Mouse (Mus musculus) mammary gland, adult 2 months (tissue): Measurements from ENCODE around the gene Irak4. TPM values are rescaled to one million over a fixed set of nuclear protein-coding genes. Genes with fewer than 3 reads are reported as not detected.

Experiments used
- polyA plus RNA-seq: library from polyadenylated mRNA; depleted of rRNA; stranded (reverse); fragments of >200 nt; gene quantifications from 2 replicates; pipeline ENCODE4 v1.2.3, GENCODE M21; 2012; ENCODE audit warnings: low replicate concordance; rRNA removed

Irak4 gene
- polyA plus RNA-seq: 9.7 and 10.9 TPM in 2 replicates

DNA sequence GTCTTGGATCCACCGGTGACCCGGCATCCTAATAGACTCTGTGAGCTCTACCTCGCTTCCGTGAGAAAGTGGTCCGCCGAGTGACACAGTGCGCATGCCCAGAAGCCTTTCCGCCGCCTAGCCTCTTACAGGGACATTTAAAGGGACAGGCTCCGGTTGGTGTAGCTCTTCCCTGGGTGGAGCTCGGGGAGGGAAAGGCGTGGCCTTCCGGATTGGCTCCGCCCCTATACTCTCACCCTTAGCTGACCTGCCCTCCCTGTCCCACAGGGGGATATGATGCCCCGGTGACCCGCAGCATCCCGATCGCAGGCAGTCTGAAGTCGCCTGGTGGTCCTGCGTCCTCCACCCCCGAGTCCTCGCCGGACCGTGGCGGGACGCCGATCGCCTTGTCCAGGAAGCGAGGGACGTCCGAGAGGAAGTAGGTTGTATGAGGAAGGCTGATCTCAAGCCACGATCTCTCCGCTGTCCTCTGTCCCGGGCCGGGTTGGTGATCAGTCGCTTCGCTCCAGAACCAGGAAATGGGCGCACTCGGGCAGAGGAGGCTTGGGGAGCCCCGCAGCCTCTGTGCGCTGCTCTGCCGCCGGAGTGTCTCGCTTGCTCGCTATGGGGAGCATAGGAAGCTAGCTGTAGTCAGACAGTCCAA is at the start of gene Irak4, which contains the start of gene Pus7l:
Gene Irak4 (plus strand): TSS at position 235 of the 643 bp plus-strand sequence.
Gene Pus7l (minus strand): TSS at position 139 of the 643 bp plus-strand sequence.

DNA sequence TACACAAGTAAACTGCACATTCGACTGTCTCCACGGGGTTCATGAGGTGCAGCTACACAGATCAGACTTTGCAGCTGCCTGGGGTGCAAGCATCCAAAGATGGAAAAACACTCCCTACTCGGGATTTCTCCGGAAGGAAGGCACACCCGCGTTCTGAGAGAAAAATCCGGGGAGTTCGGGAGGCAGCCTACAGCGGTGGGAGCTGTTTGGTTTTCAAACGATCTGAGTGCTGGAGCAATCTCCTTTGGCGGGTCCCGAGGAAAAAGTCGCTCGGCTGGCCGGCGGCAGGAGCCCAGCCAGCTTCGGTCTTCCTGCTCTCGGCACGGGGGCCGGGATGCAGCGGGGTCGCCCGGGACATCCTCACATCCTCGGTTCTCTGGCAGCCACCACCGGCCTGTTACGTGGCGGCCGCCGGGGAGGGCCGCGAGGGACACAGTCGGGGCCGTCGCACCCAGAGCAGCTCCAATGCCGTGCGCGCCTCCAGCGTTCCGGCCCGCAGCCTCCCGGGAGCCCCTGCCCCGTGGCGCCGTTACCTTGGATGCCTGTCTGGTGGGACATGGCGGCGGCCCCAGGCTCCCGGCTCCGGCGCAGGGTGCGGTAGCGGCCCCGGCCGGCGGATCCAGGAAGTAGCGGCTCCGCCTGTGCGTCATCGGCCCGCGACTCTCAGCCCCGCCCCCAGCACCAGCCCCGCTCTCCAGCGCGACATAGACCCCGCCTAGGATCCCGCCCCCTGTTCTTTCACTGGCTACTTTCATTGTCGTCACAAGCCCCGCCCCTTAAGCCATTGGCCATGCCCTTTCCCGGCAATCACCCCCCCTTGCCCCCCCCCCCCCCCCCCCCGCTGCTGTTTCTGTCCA is 46.0 kb downstream of the Irak4 start, which contains the start of gene Twf1:
Gene Twf1 (minus strand): TSS at position 671 of the 857 bp plus-strand sequence.

DNA sequence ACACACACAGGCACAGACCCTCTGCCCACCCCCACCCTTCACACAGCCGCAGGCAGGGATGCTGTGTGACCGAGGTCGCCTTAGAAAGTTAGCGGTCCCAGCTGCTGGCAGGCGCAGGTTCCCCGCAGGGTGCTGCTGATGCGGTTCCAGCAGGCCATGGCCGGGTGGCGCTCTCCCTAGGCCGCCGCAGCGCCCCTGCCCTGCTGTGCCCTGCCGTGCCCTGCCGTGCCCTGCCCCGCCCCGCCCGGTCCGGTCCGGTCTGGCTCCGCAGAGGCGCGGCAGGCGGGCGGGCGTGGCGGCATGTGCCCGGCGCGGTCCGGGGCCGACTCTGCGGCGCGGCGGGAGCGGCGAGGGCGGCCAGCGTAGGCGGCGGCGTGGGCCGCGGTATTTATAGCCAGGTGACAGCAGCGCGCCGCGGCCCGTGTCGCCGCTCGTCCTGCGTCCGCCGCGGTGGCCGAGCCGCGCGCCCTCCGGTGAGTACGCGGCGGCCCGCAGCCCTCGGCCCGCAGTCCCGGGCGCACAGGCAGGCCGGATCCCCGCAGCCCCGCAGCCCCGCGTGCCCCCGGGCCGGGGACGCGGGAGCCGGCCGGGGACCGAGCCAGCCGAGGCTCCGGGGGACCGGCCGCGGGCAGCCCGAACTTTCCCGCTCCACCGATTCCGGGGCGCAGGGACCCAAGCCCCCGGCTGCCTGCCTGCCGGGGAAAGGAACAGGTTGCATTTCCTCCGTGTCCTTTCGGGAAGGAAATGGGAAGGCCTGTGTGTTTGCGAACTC is 85.6 kb downstream of the Irak4 start, which contains the start of gene Tmem117:
Gene Tmem117 (plus strand): TSS at position 403 of the 772 bp plus-strand sequence.

Other genes starting within 250 kb of the Irak4 start
- 1.0 and 1.6 TPM in 2 replicates for gene Adamts20, start 78.2 kb upstream of the Irak4 start, polyA plus RNA-seq
- gene Pus7l, start 96 bp upstream of the Irak4 start, polyA plus RNA-seq: 3.3 and 4.2 TPM in 2 replicates
- gene Twf1, start 46.2 kb downstream of the Irak4 start, polyA plus RNA-seq: 22.9 and 41.6 TPM in 2 replicates
- 0.68 TPM in 1 of 2 replicates, not detected in the other for gene Tmem117, start 85.6 kb downstream of the Irak4 start, polyA plus RNA-seq